Mouse (Mus musculus): ENCODE measurements at regions not wholly inside any gene's neighbourhood (a gene's known extent, or its start where the extent isn't known, plus 50 kb on each side); places are given as distances from the start of the nearest gene placed in this dataset.

GRCm38 (mm10) chr12:15617312-15617711, 199.4 kb downstream of the Trib2 start:
- TF ChIP-seq CTCF (IDR thresholded peaks at IDR 0.05; ENCODE audit: low read depth) (no peak), EP300 (IDR thresholded peaks at IDR 0.05; ENCODE audit: low read depth) (no peak)

Measured in liver, embryonic 14.5 days (tissue).